Mouse (Mus musculus): ENCODE measurements around the gene Pex14. TPM values are rescaled to one million over a fixed set of nuclear protein-coding genes. Genes with fewer than 3 reads are reported as not detected.
A peak's percentile ranks its signal among the peaks of the same experiment; 100 is the strongest.

Pex14 gene
- total and polyA plus RNA-seq, 2 experiments from 2014 or later = 62.9 to 70.4 TPM

DNA sequence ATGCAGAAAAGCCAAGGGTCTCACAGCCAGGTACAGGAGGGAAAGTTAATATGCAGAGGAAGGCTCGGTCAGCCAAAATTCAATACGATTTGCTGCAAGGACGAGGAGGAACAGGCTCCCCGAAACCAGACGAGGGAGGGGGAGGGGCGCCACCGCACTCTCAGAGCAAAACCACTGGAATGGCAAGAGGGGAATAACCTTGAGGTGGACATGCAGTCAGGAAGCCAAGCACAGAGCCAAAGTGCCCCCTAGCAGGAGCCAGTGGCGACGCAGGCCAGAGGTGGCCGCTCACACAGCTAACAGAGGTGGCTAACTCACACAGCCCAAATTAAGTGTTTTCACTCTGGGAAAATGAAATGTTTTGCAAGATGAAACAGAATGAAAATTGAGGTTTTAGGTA lies 52.3 kb downstream of the Pex14 start:
- ATAC-seq = 0 out of 2 replicates have a peak, but pooled peaks have one; percentile 55
- 19% methylated on average over 10 of the region's 10 CpGs for WGBS

DNA sequence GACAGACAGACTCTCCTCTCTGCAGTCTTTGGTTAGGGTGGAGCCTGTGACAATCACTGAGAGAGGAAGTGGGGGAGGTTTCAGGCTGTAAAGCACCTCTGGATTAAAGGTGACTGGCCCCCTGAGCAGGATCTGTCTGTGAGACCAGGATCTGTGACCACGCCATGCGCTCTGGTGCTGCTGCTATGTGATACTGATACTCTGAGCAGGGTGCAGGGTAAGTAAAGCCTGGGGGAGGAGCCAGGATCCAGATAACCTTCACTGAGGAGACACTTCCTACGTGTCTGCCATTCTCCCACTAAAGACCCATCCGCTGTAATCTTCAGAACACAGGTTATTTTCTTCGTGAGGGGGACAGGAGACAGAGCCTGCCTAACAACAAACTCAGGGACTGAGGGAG lies 53.8 kb downstream of the Pex14 start:
- ATAC-seq (no peak), DNase-seq (ENCODE audit: low spot score) (no peak)
- Histone ChIP-seq H3K4me2 (ENCODE audit: low read depth, low read length) (no peak overlapping the region), H3K9me3 (ENCODE audit: low read length) (no peaks in the 10 kb centered on the region), H3K4me3 (ENCODE audit: low read length) (no peak overlapping the region), H3K9ac (replicated peaks; ENCODE audit: low read length) (no peak overlapping the region), H3K36me3 (ENCODE audit: insufficient read depth, low read length) (no peaks in the 10 kb centered on the region), H3K27me3 (ENCODE audit: insufficient read depth, low read length) (no peaks in the 10 kb centered on the region), H3K27ac (no peak overlapping the region), H3K4me1 (ENCODE audit: insufficient read depth, low read length) (peaks cover 9% of the 10 kb centered on the region; the same call in 1 of the 2 replicates)
- 80% methylated on average over 5 of the region's 5 CpGs for WGBS
- no peak for TF ChIP-seq CTCF (IDR thresholded peaks at IDR 0.05; ENCODE audit: low read depth)

More for the DNA sequence above, 52.3 kb downstream of the Pex14 start:
- peaks cover 9% of the 10 kb centered on the region; the same call in 1 of the 2 replicates for H3K4me1 ChIP-seq (ENCODE audit: insufficient read depth, low read length)
- TF ChIP-seq CTCF (IDR thresholded peaks at IDR 0.05; ENCODE audit: low read depth) = peak; percentile 78
- no peak overlapping the region for H3K4me2 ChIP-seq (ENCODE audit: low read depth, low read length)
- H3K9me3 ChIP-seq (ENCODE audit: low read length) = no peaks in the 10 kb centered on the region
- no peak overlapping the region for H3K27ac ChIP-seq
- H3K36me3 ChIP-seq (ENCODE audit: insufficient read depth, low read length) = no peaks in the 10 kb centered on the region
- H3K27me3 ChIP-seq (ENCODE audit: insufficient read depth, low read length) = no peaks in the 10 kb centered on the region
- no peak overlapping the region for H3K9ac ChIP-seq (replicated peaks; ENCODE audit: low read length)
- no peak overlapping the region for H3K4me3 ChIP-seq (ENCODE audit: low read length)
- DNase-seq (ENCODE audit: low spot score) = peak; percentile 75

DNA sequence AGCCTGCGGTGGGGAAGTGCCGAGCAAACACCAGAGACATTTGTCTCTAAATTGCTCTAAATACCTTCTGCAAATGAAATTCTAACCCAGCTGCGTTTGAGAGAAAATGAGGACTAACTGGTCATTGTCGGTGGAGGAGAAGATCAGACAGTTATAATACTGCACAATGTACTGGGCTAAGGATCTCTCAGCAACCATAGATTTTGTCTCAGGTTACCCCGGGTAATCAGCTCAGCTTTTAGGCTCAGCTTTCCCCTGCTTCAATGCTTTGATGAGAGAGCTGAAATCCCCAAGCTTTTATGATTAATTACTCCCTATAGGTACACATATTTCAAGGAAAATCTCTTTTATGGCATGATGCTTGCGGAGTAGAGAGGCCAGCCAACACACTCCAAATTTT lies 59.4 kb downstream of the Pex14 start:
- no peak overlapping the region for H3K4me2 ChIP-seq (ENCODE audit: low read depth, low read length)
- no peak overlapping the region for H3K27ac ChIP-seq

DNA sequence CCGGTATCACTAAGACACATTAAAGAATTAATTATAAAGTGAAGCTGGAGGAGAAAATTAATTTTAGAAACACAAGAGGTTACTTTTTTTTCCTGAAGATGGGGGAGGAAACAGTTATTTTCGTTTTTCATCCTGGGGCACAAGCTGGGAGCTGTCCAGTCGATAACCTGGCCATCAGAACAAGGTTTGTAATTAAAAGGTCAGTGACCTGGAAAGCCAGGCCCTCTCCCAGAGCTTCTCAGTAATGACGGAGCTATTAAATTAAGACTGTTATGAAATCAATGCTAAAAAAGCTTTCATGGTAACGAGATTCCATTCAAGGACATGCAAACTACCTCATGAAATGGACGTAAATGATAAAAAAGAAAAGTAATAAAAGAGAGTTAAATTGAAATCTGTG lies 62.0 kb downstream of the Pex14 start:
- Histone ChIP-seq H3K27me3 (ENCODE audit: insufficient read depth, low read length) (no peaks in the 10 kb centered on the region), H3K27ac (no peak overlapping the region), H3K9me3 (ENCODE audit: low read length) (no peaks in the 10 kb centered on the region), H3K36me3 (ENCODE audit: insufficient read depth, low read length) (no peaks in the 10 kb centered on the region), H3K4me3 (ENCODE audit: low read length) (no peak overlapping the region), H3K4me1 (ENCODE audit: insufficient read depth, low read length) (no peaks in the 10 kb centered on the region), H3K9ac (replicated peaks; ENCODE audit: low read length) (no peak overlapping the region), H3K4me2 (ENCODE audit: low read depth, low read length) (no peak overlapping the region)
- no peak for ATAC-seq
- no peak for DNase-seq (ENCODE audit: low spot score)
- 63% methylated on average over 6 of the region's 6 CpGs for WGBS
- TF ChIP-seq CTCF (IDR thresholded peaks at IDR 0.05; ENCODE audit: low read depth) = no peak

More for the DNA sequence above, 59.4 kb downstream of the Pex14 start:
- H3K4me3 ChIP-seq (ENCODE audit: low read length) = no peak overlapping the region
- no peaks in the 10 kb centered on the region for H3K4me1 ChIP-seq (ENCODE audit: insufficient read depth, low read length)
- no peaks in the 10 kb centered on the region for H3K36me3 ChIP-seq (ENCODE audit: insufficient read depth, low read length)
- no peaks in the 10 kb centered on the region for H3K27me3 ChIP-seq (ENCODE audit: insufficient read depth, low read length)
- no peak for ATAC-seq
- no peak for TF ChIP-seq CTCF (IDR thresholded peaks at IDR 0.05; ENCODE audit: low read depth)
- no peaks in the 10 kb centered on the region for H3K9me3 ChIP-seq (ENCODE audit: low read length)
- H3K9ac ChIP-seq (replicated peaks; ENCODE audit: low read length) = no peak overlapping the region
- WGBS = 49% methylated on average over 6 of the region's 6 CpGs
- no peak for DNase-seq (ENCODE audit: low spot score)

DNA sequence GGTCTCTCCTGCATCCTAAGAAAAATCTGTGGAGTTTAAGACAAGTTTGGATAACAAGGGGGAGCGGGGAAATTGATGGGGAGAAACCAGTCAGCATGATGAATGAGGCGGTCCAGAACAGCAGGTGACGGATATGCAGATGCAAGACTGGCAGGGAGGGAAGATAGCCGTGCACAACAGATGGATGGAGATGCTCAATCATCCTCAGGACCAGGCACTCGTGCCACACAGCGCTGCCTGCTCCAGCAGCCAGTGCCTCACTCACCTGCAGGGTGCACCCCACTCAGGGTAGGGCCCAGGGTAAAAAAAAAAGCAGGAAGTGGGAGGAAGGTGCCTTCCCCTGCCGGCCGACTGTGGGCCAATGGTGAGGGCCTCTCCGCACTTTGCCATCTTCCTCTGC lies 63.1 kb downstream of the Pex14 start:
- WGBS = 33% methylated on average over 9 of the region's 9 CpGs
- H3K4me3 ChIP-seq (ENCODE audit: low read length) = no peak overlapping the region
- no peak overlapping the region for H3K27ac ChIP-seq
- no peaks in the 10 kb centered on the region for H3K4me1 ChIP-seq (ENCODE audit: insufficient read depth, low read length)
- H3K9me3 ChIP-seq (ENCODE audit: low read length) = no peaks in the 10 kb centered on the region
- H3K36me3 ChIP-seq (ENCODE audit: insufficient read depth, low read length) = no peaks in the 10 kb centered on the region
- DNase-seq (ENCODE audit: low spot score) (peak; percentile 32), ATAC-seq (no peak)
- no peak overlapping the region for H3K4me2 ChIP-seq (ENCODE audit: low read depth, low read length)
- no peak overlapping the region for H3K9ac ChIP-seq (replicated peaks; ENCODE audit: low read length)
- H3K27me3 ChIP-seq (ENCODE audit: insufficient read depth, low read length) = no peaks in the 10 kb centered on the region
- 0 out of 2 replicates have a peak, but pooled peaks have one; percentile 5 for TF ChIP-seq CTCF (IDR thresholded peaks at IDR 0.05; ENCODE audit: low read depth)

DNA sequence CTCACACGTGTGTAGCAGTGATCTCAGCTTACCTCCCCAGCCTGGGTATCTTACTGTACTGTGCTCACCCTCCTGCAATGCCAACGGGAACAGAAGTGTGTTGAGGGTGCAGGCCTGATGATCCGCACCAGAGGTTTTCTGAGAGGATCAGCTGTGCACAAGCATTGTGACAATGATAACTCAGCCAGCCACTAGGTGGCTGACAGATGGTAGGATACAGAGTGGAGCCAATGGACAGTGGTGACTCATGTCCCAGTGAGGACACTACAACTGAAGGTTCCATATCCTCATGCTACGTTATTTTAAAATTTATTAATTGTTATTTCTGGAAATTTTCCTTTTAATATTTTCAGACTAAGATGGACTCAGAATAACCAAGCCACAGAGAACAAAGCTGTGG lies 68.2 kb downstream of the Pex14 start:
- Histone ChIP-seq H3K27me3 (ENCODE audit: insufficient read depth, low read length) (no peaks in the 10 kb centered on the region), H3K4me3 (ENCODE audit: low read length) (no peak overlapping the region), H3K4me1 (ENCODE audit: insufficient read depth, low read length) (no peaks in the 10 kb centered on the region), H3K36me3 (ENCODE audit: insufficient read depth, low read length) (no peaks in the 10 kb centered on the region), H3K4me2 (ENCODE audit: low read depth, low read length) (no peak overlapping the region), H3K9ac (replicated peaks; ENCODE audit: low read length) (no peak overlapping the region), H3K9me3 (ENCODE audit: low read length) (no peaks in the 10 kb centered on the region), H3K27ac (no peak overlapping the region)
- ATAC-seq (0 out of 2 replicates have a peak, but pooled peaks have one; percentile 35), DNase-seq (ENCODE audit: low spot score) (peak; percentile 21)
- WGBS = 64% methylated on average over 4 of the region's 4 CpGs
- TF ChIP-seq CTCF (IDR thresholded peaks at IDR 0.05; ENCODE audit: low read depth) = peak; percentile 54

DNA sequence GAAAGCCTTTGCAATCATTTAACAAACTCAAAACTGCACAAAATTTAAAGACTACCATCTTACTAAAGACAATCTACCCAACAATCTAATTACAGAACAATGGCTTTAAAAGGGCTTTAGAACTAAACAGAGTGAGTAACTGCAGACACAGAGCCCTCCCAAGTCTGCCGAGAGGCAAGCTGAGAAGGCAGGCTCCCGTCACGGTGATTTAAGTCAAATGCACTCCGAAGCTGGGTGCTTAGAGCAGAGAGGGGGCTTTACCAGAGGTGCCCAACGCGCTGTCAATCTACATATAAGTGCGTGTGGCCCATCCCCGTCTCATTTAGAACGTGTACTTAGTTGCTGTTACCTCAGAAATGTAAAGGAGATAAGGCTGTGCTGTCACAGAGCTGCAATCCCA lies 72.1 kb downstream of the Pex14 start:
- TF ChIP-seq CTCF (IDR thresholded peaks at IDR 0.05; ENCODE audit: low read depth) = no peak
- no peak overlapping the region for H3K4me3 ChIP-seq (ENCODE audit: low read length)
- H3K9me3 ChIP-seq (ENCODE audit: low read length) = no peaks in the 10 kb centered on the region
- H3K27ac ChIP-seq = no peak overlapping the region
- no peaks in the 10 kb centered on the region for H3K36me3 ChIP-seq (ENCODE audit: insufficient read depth, low read length)
- WGBS = 31% methylated on average over 9 of the region's 9 CpGs
- no peak for ATAC-seq
- H3K27me3 ChIP-seq (ENCODE audit: insufficient read depth, low read length) = no peaks in the 10 kb centered on the region
- H3K9ac ChIP-seq (replicated peaks; ENCODE audit: low read length) = no peak overlapping the region
- no peak for DNase-seq (ENCODE audit: low spot score)
- H3K4me1 ChIP-seq (ENCODE audit: insufficient read depth, low read length) = peaks cover 4% of the 10 kb centered on the region; the same call in 1 of the 2 replicates
- H3K4me2 ChIP-seq (ENCODE audit: low read depth, low read length) = no peak overlapping the region
